Mouse (Mus musculus): ENCODE data around the gene Mcm10. TPM values are rescaled to one million over a fixed set of nuclear protein-coding genes. Genes with fewer than 3 reads are reported as not detected.

Mcm10 gene
- 58.9 and 69.2 TPM in 2 replicates for polyA plus RNA-seq (2016; fragmentation: Nextera tagmentation; extraction: Ambion mirVana)

DNA sequence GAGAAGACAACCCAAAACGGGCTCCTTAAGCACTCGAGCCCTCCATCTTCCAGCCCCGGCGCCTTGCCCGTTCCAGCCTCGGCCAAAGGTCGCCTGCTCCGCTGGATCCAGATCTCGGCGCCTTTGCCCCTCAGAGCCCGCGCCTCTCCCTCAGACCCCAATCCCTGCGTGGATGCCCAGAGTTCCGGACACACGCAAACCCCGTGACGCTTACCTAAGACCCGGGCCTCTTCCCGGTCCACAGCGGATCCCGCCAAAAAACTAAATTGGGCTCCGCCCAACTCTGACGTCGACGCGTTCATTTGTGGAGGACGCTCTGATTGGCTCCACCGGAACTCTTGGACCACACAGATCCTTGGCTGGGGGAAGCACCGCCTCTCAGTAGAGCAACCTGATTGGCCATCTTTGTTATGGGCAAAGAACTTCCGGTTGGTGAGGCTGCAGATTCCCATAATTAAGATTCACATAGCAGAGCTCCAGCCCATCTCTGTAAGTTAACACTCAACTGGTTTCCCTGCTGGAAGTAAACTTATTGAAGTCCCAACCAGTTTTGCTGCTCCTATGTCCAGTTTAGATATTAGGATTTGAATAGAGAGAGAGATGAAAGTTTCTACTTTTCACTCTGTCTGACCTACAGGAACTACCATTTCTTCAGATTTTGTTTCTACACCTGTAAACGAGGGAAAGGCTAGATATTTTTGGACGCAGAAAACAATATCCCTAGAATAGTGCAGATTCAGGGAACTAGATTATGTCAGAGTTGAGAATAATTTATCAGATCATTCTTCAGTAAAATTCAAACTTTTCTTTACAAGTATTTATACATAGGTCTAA lies at the start of gene Mcm10:
TSS of gene Mcm10 (minus strand) at position 301 of the 834 bp plus-strand sequence.
- H3K4me3 ChIP-seq, result peak within 1 kb of the TSS; percentile 78
- H3K9me3 ChIP-seq (replicated peaks), result no peaks in the 10 kb centered on the region
- DNase-seq (ENCODE audit: low spot score), result peak; percentile 93
- H3K27ac ChIP-seq (replicated peaks), result peak within 1 kb of the TSS; percentile 91
- peaks cover 17% of the 10 kb centered on the region for H3K4me1 ChIP-seq
- WGBS, result 4% methylated on average over 32 of the region's 32 CpGs
- no peaks in the 10 kb centered on the region for H3K27me3 ChIP-seq (ENCODE audit: low read depth, poor library complexity, severe bottlenecking)
- peaks cover 28% of the 10 kb centered on the region for H3K36me3 ChIP-seq

DNA sequence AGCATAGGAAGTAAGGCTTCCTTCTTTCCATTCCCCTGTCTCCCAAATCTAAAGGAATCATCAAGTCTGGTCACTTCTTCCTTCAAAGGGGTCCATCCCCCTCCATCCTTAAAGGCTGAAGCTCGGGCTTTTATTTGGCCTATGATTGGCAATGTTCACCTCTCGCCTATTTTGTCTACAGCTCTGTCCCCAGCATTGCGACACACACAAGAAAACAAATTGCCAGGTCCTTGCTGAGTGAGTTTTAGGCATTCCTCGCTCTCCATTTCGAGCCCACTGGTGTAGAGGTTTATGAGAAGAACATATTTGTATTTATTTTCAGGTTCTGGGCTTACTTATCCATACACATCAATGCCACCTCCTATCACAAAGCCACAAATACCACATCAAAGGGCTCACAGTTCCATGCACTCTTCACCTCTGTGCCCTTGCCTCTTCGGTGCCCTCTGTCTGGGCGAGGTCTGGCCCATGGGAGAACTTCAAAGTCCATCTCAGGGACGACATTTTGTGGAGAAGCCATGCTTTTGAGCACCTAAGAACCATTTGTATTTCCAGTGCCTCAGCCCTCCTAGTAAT lies 48.6 kb upstream of the Mcm10 start:
- peaks cover 16% of the 10 kb centered on the region for H3K4me1 ChIP-seq
- H3K27ac ChIP-seq (replicated peaks), result no peak overlapping the region
- H3K36me3 ChIP-seq, result no peaks in the 10 kb centered on the region
- peaks cover 40% of the 10 kb centered on the region for H3K27me3 ChIP-seq (ENCODE audit: low read depth, poor library complexity, severe bottlenecking)
- H3K4me3 ChIP-seq, result no peak overlapping the region
- no peak for DNase-seq (ENCODE audit: low spot score)
- WGBS, result 83% methylated on average over 8 of the region's 8 CpGs
- H3K9me3 ChIP-seq (replicated peaks), result no peaks in the 10 kb centered on the region

DNA sequence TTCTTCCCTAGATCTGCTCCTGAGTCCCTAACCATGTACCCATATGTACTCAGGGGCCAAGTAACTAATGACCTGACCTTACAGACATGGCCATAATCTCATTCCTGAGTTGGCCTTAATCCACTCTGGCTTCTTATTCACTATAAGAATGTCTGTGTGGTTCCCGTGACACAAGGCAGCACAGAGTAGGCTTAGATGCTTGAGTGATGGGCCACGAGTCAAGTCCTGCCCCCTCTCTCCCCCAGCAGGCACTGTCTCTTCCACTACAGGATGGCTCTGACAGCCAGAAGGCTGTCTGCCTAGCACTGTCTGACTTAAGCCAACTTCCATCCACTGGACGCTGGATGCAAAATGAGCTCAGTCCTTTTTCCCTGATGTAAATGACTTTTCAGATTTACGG lies 47.4 kb upstream of the Mcm10 start:
- 82% methylated on average over 4 of the region's 4 CpGs for WGBS
- no peak overlapping the region for H3K27ac ChIP-seq (replicated peaks)
- peaks cover 16% of the 10 kb centered on the region for H3K4me1 ChIP-seq
- DNase-seq (ENCODE audit: low spot score), result no peak
- no peak overlapping the region for H3K4me3 ChIP-seq
- no peaks in the 10 kb centered on the region for H3K36me3 ChIP-seq
- H3K27me3 ChIP-seq (ENCODE audit: low read depth, poor library complexity, severe bottlenecking), result peaks cover 40% of the 10 kb centered on the region
- no peaks in the 10 kb centered on the region for H3K9me3 ChIP-seq (replicated peaks)

DNA sequence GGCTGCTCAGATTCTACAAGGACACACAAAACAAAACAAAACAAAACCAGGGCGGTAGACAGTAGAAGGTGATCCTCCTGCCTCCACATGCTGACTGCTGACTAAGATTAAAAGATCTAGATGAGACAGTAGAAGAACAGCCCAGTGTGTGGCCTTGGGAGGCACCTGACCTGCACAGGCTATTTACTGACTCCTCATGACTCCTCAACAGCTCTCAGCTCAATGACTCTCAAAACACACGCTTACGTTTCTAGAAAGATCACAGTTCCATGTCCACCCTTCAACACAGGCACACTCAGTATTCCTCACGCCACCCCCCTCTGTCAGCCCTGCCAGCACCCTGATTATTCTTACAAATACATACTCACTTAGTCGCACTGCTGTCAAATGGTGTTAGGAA lies 45.8 kb upstream of the Mcm10 start:
- Histone ChIP-seq H3K9me3 (replicated peaks) (no peaks in the 10 kb centered on the region), H3K27ac (replicated peaks) (no peak overlapping the region), H3K36me3 (no peaks in the 10 kb centered on the region), H3K27me3 (ENCODE audit: low read depth, poor library complexity, severe bottlenecking) (peaks cover 30% of the 10 kb centered on the region), H3K4me1 (peaks cover 7% of the 10 kb centered on the region), H3K4me3 (no peak overlapping the region)
- no peak for DNase-seq (ENCODE audit: low spot score)
- WGBS, result 86% methylated on average over 5 of the region's 5 CpGs

DNA sequence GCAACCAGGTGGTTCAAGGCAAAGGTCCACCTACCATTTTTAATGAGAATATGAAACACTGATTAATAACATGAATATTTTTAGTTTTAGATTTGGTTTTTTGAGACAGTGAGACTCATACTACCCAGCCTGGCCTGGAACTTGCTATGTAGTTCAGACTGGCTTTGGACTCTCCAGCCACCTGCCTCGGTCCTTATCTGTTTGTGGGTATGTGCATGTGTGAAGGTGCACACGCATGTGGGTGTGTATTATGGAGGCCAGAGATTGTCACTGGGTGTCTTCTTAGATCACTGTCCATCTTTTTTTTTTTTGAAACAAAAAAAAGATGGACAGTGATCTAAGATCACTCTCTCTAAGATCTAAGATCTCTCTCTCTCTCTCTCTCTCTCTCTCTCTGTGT lies 38.0 kb upstream of the Mcm10 start:
- H3K27ac ChIP-seq (replicated peaks), result no peak overlapping the region
- H3K4me1 ChIP-seq, result peaks cover 5% of the 10 kb centered on the region; the same call in 1 of the 2 replicates
- no peak for DNase-seq (ENCODE audit: low spot score)
- H3K4me3 ChIP-seq, result no peak overlapping the region
- 95% methylated on average over 2 of the region's 2 CpGs for WGBS
- H3K36me3 ChIP-seq, result no peaks in the 10 kb centered on the region
- no peaks in the 10 kb centered on the region for H3K27me3 ChIP-seq (ENCODE audit: low read depth, poor library complexity, severe bottlenecking)
- H3K9me3 ChIP-seq (replicated peaks), result no peaks in the 10 kb centered on the region

DNA sequence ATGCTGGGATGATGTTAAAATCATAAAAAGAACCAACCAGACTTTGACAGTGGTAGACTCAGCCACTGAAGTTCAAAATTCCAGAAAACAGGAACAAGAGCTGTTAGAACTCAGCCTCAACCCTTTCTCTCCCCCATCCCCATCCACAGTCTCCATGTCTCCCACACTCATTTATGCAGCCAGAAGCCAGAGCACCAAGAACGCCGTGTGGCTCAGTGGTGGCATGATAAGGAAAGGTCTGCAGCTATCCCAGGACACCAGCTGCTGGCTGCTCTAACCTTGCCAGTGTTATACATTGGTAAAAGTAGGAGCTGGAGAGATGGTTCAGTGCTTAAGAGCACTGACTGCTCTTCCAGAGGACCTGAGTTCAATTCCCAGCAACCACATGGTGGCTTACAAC lies 34.4 kb upstream of the Mcm10 start:
- DNase-seq (ENCODE audit: low spot score), result no peak

DNA sequence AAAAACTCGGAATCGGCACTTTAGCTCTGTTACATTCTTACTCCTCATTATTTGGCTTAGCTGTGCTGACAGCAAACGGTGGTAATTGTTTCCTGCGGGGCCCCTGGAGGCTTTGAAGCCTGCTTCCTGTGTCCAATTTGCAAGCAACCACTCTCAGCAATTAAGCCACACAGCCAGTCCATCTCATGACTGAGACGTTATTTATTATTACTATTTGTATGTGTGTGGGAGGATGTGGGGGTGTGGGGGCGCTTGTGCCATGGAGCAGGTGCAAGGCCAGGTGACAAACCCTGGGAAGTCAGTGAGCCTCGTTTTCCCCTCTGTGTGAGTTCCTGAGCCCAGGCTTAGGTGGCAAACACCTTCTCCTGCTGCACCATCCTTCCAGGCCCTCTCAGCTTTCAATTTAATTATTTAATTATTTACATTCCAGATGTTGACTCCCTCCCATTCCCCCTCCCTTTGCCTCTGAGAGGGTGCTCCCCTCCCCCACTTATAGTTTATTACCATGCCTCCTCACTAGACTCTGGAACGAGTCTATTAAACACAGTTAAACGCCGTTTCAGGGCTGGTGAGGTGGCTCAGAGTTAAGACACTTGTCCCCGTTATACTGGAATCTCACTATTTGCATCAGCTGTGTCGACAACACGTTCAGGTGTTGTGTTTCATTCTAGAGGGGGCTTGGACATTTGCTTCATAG lies 32.8 kb upstream of the Mcm10 start:
- no peaks in the 10 kb centered on the region for H3K27me3 ChIP-seq (ENCODE audit: low read depth, poor library complexity, severe bottlenecking)
- no peak overlapping the region for H3K27ac ChIP-seq (replicated peaks)
- no peaks in the 10 kb centered on the region for H3K36me3 ChIP-seq
- H3K9me3 ChIP-seq (replicated peaks), result no peaks in the 10 kb centered on the region
- no peak for DNase-seq (ENCODE audit: low spot score)
- 59% methylated on average over 13 of the region's 13 CpGs for WGBS
- no peak overlapping the region for H3K4me3 ChIP-seq
- peaks cover 10% of the 10 kb centered on the region; the same call in 1 of the 2 replicates for H3K4me1 ChIP-seq

More for the DNA sequence above, 34.4 kb upstream of the Mcm10 start:
- Histone ChIP-seq H3K27ac (replicated peaks) (no peak overlapping the region), H3K27me3 (ENCODE audit: low read depth, poor library complexity, severe bottlenecking) (no peaks in the 10 kb centered on the region), H3K4me1 (peaks cover 10% of the 10 kb centered on the region; the same call in 1 of the 2 replicates), H3K9me3 (replicated peaks) (no peaks in the 10 kb centered on the region), H3K36me3 (no peaks in the 10 kb centered on the region), H3K4me3 (no peak overlapping the region)
- 98% methylated on average over 2 of the region's 2 CpGs for whole genome bisulfite sequencing

DNA sequence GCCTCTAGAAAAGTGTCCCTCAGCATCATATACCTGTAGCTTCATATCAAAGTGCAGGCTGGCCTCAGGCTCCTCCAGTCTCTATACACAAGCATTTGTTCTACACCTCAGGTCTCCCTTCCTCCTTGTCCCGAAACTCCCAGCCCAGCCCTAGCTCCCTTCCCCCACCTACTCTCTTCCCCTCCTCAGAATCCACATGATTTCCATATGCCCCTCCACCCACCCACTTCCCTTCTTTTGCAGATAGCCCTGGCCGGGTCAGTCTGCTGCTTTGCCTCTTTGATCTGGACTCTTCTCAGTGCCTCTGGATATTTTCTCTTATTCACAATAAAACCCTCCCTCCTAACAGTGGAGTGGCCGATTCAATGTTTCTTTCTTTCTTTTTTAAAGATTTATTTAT lies 31.7 kb upstream of the Mcm10 start:
- H3K4me1 ChIP-seq, result peaks cover 6% of the 10 kb centered on the region; the same call in 1 of the 2 replicates
- H3K27ac ChIP-seq (replicated peaks), result no peak overlapping the region
- H3K4me3 ChIP-seq, result no peak overlapping the region
- no peaks in the 10 kb centered on the region for H3K36me3 ChIP-seq
- no peaks in the 10 kb centered on the region for H3K27me3 ChIP-seq (ENCODE audit: low read depth, poor library complexity, severe bottlenecking)
- WGBS, result 68% methylated on average over 3 of the region's 3 CpGs
- no peaks in the 10 kb centered on the region for H3K9me3 ChIP-seq (replicated peaks)
- DNase-seq (ENCODE audit: low spot score), result no peak

DNA sequence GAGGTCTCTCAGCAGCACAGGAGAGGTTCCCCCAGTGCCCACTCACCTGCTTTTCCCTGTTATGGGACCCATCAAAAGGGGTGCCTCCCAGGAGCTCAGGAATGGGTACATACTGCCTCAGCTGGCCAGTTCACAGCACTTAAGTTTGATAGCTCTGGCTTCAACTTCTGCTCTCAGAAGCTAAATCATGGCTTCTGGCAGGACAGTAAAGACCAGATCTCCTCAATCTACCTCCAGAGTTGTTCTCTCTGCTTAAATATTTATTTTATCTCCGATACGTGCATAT lies 30.8 kb upstream of the Mcm10 start:
- H3K4me3 ChIP-seq, result no peak overlapping the region
- DNase-seq (ENCODE audit: low spot score), result no peak
- peaks cover 6% of the 10 kb centered on the region; the same call in 1 of the 2 replicates for H3K4me1 ChIP-seq
- H3K27me3 ChIP-seq (ENCODE audit: low read depth, poor library complexity, severe bottlenecking), result no peaks in the 10 kb centered on the region
- H3K36me3 ChIP-seq, result no peaks in the 10 kb centered on the region
- 87% methylated on average over 2 of the region's 2 CpGs for WGBS
- H3K9me3 ChIP-seq (replicated peaks), result no peaks in the 10 kb centered on the region
- no peak overlapping the region for H3K27ac ChIP-seq (replicated peaks)

DNA sequence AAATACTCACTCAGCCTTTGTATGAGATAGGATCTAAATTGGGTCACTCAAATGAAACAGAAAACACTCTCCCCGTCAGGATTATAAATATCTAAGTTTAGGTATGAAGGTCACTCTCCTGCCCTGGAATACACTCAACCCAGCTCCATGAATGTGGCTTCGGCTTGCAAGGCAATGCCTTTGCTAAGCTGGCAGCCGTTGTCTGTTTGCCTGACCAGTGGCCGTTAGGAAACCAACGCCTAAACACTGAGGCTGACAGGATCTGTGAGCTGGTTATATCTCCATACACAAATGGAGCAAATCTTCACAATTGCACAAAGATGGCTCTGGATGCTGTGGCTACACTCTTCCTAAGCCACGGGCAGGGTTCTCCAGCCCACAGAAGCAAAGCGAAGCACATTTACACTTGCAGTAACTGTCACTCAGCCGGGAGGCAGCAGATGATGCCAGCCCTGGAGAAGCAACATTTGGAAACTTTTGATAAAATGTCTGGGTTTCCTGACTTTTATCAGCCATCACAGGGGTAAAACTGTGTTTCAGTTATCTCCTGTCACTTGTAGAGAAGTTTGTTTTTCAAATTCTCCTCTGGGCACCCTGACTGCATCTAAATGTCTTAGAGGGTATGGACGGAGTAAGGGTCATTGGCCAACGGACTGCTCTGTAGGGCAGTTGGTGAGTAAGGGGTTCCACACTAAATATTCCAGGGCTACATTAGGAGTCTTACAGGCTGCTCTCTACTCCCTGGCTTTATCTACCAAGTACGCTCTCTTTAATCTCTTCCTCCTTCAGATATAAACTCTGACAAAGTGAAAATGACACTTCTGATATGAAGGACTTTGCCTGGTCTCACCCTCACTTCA lies 30.3 kb upstream of the Mcm10 start:
- Histone ChIP-seq H3K9me3 (replicated peaks) (no peaks in the 10 kb centered on the region), H3K4me1 (peaks cover 6% of the 10 kb centered on the region; the same call in 1 of the 2 replicates), H3K36me3 (no peaks in the 10 kb centered on the region), H3K27ac (replicated peaks) (no peak overlapping the region), H3K4me3 (no peak overlapping the region), H3K27me3 (ENCODE audit: low read depth, poor library complexity, severe bottlenecking) (no peaks in the 10 kb centered on the region)
- WGBS, result 87% methylated on average over 11 of the region's 11 CpGs
- no peak for DNase-seq (ENCODE audit: low spot score)

DNA sequence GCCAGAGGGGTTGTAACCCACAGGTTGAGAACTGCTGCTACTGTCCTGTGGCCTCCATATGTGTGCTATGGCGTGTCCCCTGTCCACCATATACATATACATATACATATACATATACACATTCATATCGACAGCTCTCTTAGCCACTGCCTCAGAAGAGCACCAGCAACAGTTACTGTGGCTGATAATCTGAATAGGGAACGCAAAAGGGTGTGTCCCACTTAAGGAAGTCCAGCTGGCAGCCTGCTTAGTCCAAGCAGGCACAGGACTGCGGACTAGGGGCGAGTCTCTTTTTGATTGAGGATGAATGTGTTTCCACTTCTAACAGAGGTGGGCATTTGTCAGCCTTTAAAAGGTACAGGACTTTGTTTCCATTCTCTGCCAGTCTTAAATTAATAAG lies 29.3 kb upstream of the Mcm10 start:
- H3K9me3 ChIP-seq (replicated peaks), result no peaks in the 10 kb centered on the region
- H3K4me3 ChIP-seq, result no peak overlapping the region
- H3K4me1 ChIP-seq, result peaks cover 13% of the 10 kb centered on the region; the same call in 1 of the 2 replicates
- H3K27me3 ChIP-seq (ENCODE audit: low read depth, poor library complexity, severe bottlenecking), result no peaks in the 10 kb centered on the region
- no peak for DNase-seq (ENCODE audit: low spot score)
- H3K27ac ChIP-seq (replicated peaks), result no peak overlapping the region
- no peaks in the 10 kb centered on the region for H3K36me3 ChIP-seq
- WGBS, result 89% methylated on average over 5 of the region's 5 CpGs
